Mouse (Mus musculus) left cerebral cortex, postnatal 10 days (tissue): ENCODE results near the gene Txn1. TPM values are rescaled to one million over a fixed set of nuclear protein-coding genes. Genes with fewer than 3 reads are reported as not detected.
A peak's percentile ranks its signal among the peaks of the same experiment; 100 is the strongest.

Experiments
- DNase-seq, 2 experiments: peaks; one replicate each; pipeline ENCODE4 v3.0.0; 2021 to 2022; ENCODE audit warnings: low spot score in 2 of 2, mixed read lengths in 1 of 2; ENCODE audit errors: extremely low spot score in 1 of 2
- intact Hi-C: fragments of 180-260 bp; cut with DNase I; formaldehyde crosslinking; loops from one replicate; pipeline ENCODE4 v1.15.1; 2025
- total RNA-seq, 2 experiments: library from RNA; stranded (reverse); gene quantifications; 2 replicates each; pipeline ENCODE4 v1.2.3; 2021

Gene Txn1
- total RNA-seq, 2 experiments from 2014 or later: 198 to 208 TPM

- no peak for DNase-seq
- intact Hi-C loops: no loop called here
These were observed 43.2 kb downstream of the Txn1 start for GRCm38 (mm10) chr4:57913021-57913420.

- DNase-seq: no peak
- intact Hi-C loops: loop anchor here (10.0 kb wide), 1 partner anchor 346 kb away; no protein-coding TSS in a partner anchor
These were observed 47.4 kb downstream of the Txn1 start for GRCm38 (mm10) chr4:57908860-57909259.

GRCm38 (mm10) chr4:57906708-57907107 is 49.5 kb downstream of the Txn1 start:
- intact Hi-C loops: loop anchor here (10.0 kb wide), 1 partner anchor 348 kb away; no protein-coding TSS in a partner anchor
- no peak for DNase-seq

GRCm38 (mm10) chr4:57904638-57905037 is 51.6 kb downstream of the Txn1 start:
- intact Hi-C loops: loop anchor here (5.0 to 10.0 kb wide), 3 partner anchors 178 to 350 kb away; no protein-coding TSS in a partner anchor
- no peak for DNase-seq

GRCm38 (mm10) chr4:57904211-57904610 is 52.0 kb downstream of the Txn1 start:
- intact Hi-C loops: loop anchor here (5.0 to 10.0 kb wide), 3 partner anchors 178 to 351 kb away; no protein-coding TSS in a partner anchor
- peak; percentile 40 to 64 for DNase-seq

GRCm38 (mm10) chr4:57902619-57903018 is 53.6 kb downstream of the Txn1 start:
- DNase-seq: no peak
- intact Hi-C loops: loop anchor here (5.0 to 10.0 kb wide), 3 partner anchors 180 to 352 kb away; no protein-coding TSS in a partner anchor

- intact Hi-C loops: loop anchor here (5.0 to 10.0 kb wide), 3 partner anchors 181 to 354 kb away; no protein-coding TSS in a partner anchor
- peak in 1 of 2 experiments; percentile 54 for DNase-seq
These were observed 55.0 kb downstream of the Txn1 start for GRCm38 (mm10) chr4:57901210-57901609.

GRCm38 (mm10) chr4:57896631-57897030 is 59.6 kb downstream of the Txn1 start:
- no peak for DNase-seq
- intact Hi-C loops: no loop called here

- intact Hi-C loops: no loop called here
- DNase-seq: no peak
These were observed 60.3 kb downstream of the Txn1 start for GRCm38 (mm10) chr4:57895902-57896301.

- DNase-seq: no peak
- intact Hi-C loops: no loop called here
These were observed 61.1 kb downstream of the Txn1 start for GRCm38 (mm10) chr4:57895140-57895539.

Other genes with a start within 250 kb of the Txn1 start
- 10 to 100 TPM; 36.2 to 38.9 TPM for gene Akap2, start 238.8 kb downstream of the Txn1 start, total RNA-seq
- under 1 TPM; 0.11 to 0.28 TPM for gene D630039A03Rik, start 40.1 kb downstream of the Txn1 start, total RNA-seq
- not detected for gene Txndc8, start 52.7 kb upstream of the Txn1 start, total RNA-seq